21 mouse cellular contexts compared by ENCODE assay signal in genomic region chr19:6983621-6984020, GRCm38 (mm10). TPM values are rescaled to one million over a fixed set of nuclear protein-coding genes. Genes with fewer than 3 reads are reported as not detected.
DNase-seq lines count a peak whose midpoint lies in the region; ATAC-seq lines count a peak whose summit lies in the region.
"Had no signal": no experiment of that assay in that cellular context is flagged by ENCODE, and none has a peak within 500 bp of the region (broad histone marks: within the 10 kb centered on the region; RNA-seq: fewer than 3 reads in every experiment).

No protein-coding gene starts in this region.

- H3K4me2 ChIP-seq in forebrain, embryonic 14.5 days (ENCODE audit: low read length) = no peak overlapping the region
- no peak overlapping the region for H3K4me2 ChIP-seq in forebrain, embryonic 15.5 days (replicated peaks)
- H3K4me2 ChIP-seq: embryonic facial prominence, embryonic 12.5 days; heart, embryonic 11.5 days; heart, embryonic 15.5 days; hindbrain, embryonic 13.5 days had no signal

- no peak overlapping the region for H3K9ac ChIP-seq in forebrain, embryonic 14.5 days (ENCODE audit: low read length)
- no peak overlapping the region for H3K9ac ChIP-seq in forebrain, embryonic 15.5 days (replicated peaks)
- H3K9ac ChIP-seq: embryonic facial prominence, embryonic 12.5 days; forebrain, postnatal 0 days; heart, embryonic 15.5 days; hindbrain, embryonic 13.5 days had no signal

- no peaks in the 10 kb centered on the region for H3K9me3 ChIP-seq in forebrain, embryonic 14.5 days (replicated peaks; ENCODE audit: control insufficient read depth, low read length)
- H3K9me3 ChIP-seq in forebrain, embryonic 15.5 days = no peaks in the 10 kb centered on the region
- H3K9me3 ChIP-seq in embryonic facial prominence, embryonic 10.5 days = no peaks in the 10 kb centered on the region
- H3K9me3 ChIP-seq: embryonic facial prominence, embryonic 12.5 days; heart, embryonic 15.5 days; hindbrain, embryonic 13.5 days had no signal

- peaks cover 25% of the 10 kb centered on the region for H3K36me3 ChIP-seq in forebrain, embryonic 14.5 days (ENCODE audit: control insufficient read depth, insufficient read depth, low read length)
- H3K36me3 ChIP-seq in forebrain, embryonic 15.5 days = peaks cover 16% of the 10 kb centered on the region
- H3K36me3 ChIP-seq in embryonic facial prominence, embryonic 10.5 days (replicated peaks) = peaks cover 50% of the 10 kb centered on the region

- no peak overlapping the region for H3K4me3 ChIP-seq in forebrain, embryonic 14.5 days (ENCODE audit: low read depth, low read length)
- H3K4me3 ChIP-seq in forebrain, embryonic 15.5 days = no peak overlapping the region
- 0 out of 2 replicates have a peak overlapping the region, but pooled peaks have one; percentile 5 for H3K4me3 ChIP-seq in embryonic facial prominence, embryonic 10.5 days
- H3K4me3 ChIP-seq: embryonic facial prominence, embryonic 12.5 days; heart, adult 2 months; heart, embryonic 15.5 days; hindbrain, embryonic 13.5 days had no signal

- no peak overlapping the region for H3K27ac ChIP-seq in forebrain, embryonic 14.5 days (ENCODE audit: low read depth, low read length)
- no peak overlapping the region for H3K27ac ChIP-seq in forebrain, embryonic 15.5 days (replicated peaks)
- no peak overlapping the region for H3K27ac ChIP-seq in embryonic facial prominence, embryonic 10.5 days (replicated peaks)
- H3K27ac ChIP-seq: embryonic facial prominence, embryonic 12.5 days; heart, adult 2 months; heart, embryonic 15.5 days; hindbrain, embryonic 13.5 days; hindbrain, postnatal 0 days had no signal

- WGBS in forebrain, embryonic 14.5 days = 20% methylated on average over 5 of the region's 5 CpGs
- 12% methylated on average over 5 of the region's 5 CpGs for WGBS in forebrain, embryonic 15.5 days
- 82% methylated on average over 5 of the region's 5 CpGs for WGBS in embryonic facial prominence, embryonic 10.5 days

- H3K4me1 ChIP-seq in forebrain, embryonic 14.5 days (ENCODE audit: control insufficient read depth, insufficient read depth, low read length) = peaks cover 29% of the 10 kb centered on the region
- H3K4me1 ChIP-seq in forebrain, embryonic 15.5 days = peaks cover 41% of the 10 kb centered on the region
- H3K4me1 ChIP-seq in embryonic facial prominence, embryonic 10.5 days = peaks cover 48% of the 10 kb centered on the region

- H3K27me3 ChIP-seq in forebrain, embryonic 14.5 days (replicated peaks; ENCODE audit: control insufficient read depth, insufficient read depth, low read length) = no peaks in the 10 kb centered on the region
- H3K27me3 ChIP-seq in forebrain, embryonic 15.5 days = no peaks in the 10 kb centered on the region
- no peaks in the 10 kb centered on the region for H3K27me3 ChIP-seq in embryonic facial prominence, embryonic 10.5 days (replicated peaks; ENCODE audit: low read depth, poor library complexity, severe bottlenecking)
- H3K27me3 ChIP-seq: CH12.LX; embryonic facial prominence, embryonic 12.5 days; heart, embryonic 15.5 days; hindbrain, embryonic 13.5 days had no signal

- DNase-seq in embryo, embryonic 10 days (ENCODE audit: low spot score) = peak; percentile 20
- no peak for DNase-seq in embryo, embryonic 9.5 days (ENCODE audit: extremely low spot score)
- DNase-seq in forebrain, embryonic 14.5 days (ENCODE audit: low spot score) = peak; percentile 53
- no peak for DNase-seq in embryonic facial prominence, embryonic 10.5 days (ENCODE audit: low spot score)
- DNase-seq in adrenal gland, postnatal 10 days = no peak
- DNase-seq: adrenal gland, adult 2 months; adrenal gland, postnatal 36 days; cerebellum, adult 18-20 months; cerebellum, postnatal 14 days; forebrain, postnatal 0 days; gastrocnemius, postnatal 14 days; heart, adult 2 months; heart, postnatal 14 days; kidney, adult 11 months had no signal

- ATAC-seq in forebrain, embryonic 14.5 days = no peak
- ATAC-seq in forebrain, embryonic 15.5 days (replicated peaks) = no peak
- ATAC-seq: forebrain, postnatal 0 days; hindbrain, postnatal 0 days had no signal

RNA-seq across cellular contexts. Expression of gene Fkbp2, which starts 3.3 kb away (rescaled TPM):
- 80.1 and 80.4 TPM in 2 replicates for polyA plus RNA-seq in forebrain, embryonic 14.5 days (2014; fragmentation: Nextera tagmentation; extraction: Ambion mirVana)
- polyA plus RNA-seq in forebrain, embryonic 15.5 days (2015; fragmentation: Nextera tagmentation; extraction: Ambion mirVana) = 83.7 and 90.9 TPM in 2 replicates
- polyA plus RNA-seq in embryonic facial prominence, embryonic 10.5 days (2016; fragmentation: Nextera tagmentation; extraction: Ambion mirVana) = 100.0 and 101 TPM in 2 replicates
- 10 to 100 TPM; 70.7 to 71.4 TPM for total RNA-seq in adrenal gland, postnatal 10 days (2021)

RNA-seq across cellular contexts. Expression of gene Vegfb, which starts 3.8 kb away (rescaled TPM):
- polyA plus RNA-seq in forebrain, embryonic 14.5 days (2014; fragmentation: Nextera tagmentation; extraction: Ambion mirVana) = 24.5 and 28.4 TPM in 2 replicates
- 41.0 and 46.7 TPM in 2 replicates for polyA plus RNA-seq in forebrain, embryonic 15.5 days (2015; fragmentation: Nextera tagmentation; extraction: Ambion mirVana)
- polyA plus RNA-seq in embryonic facial prominence, embryonic 10.5 days (2016; fragmentation: Nextera tagmentation; extraction: Ambion mirVana) = 36.0 and 36.9 TPM in 2 replicates
- total RNA-seq in adrenal gland, postnatal 10 days (2021) = 100 to 1,000 TPM; 110 to 139 TPM

RNA-seq across cellular contexts. Expression of gene Plcb3, which starts 7.4 kb away (rescaled TPM):
- polyA plus RNA-seq in forebrain, embryonic 14.5 days (2014; fragmentation: Nextera tagmentation; extraction: Ambion mirVana) = 6.7 and 7.7 TPM in 2 replicates
- 11.2 and 11.5 TPM in 2 replicates for polyA plus RNA-seq in forebrain, embryonic 15.5 days (2015; fragmentation: Nextera tagmentation; extraction: Ambion mirVana)
- 32.8 and 37.0 TPM in 2 replicates for polyA plus RNA-seq in embryonic facial prominence, embryonic 10.5 days (2016; fragmentation: Nextera tagmentation; extraction: Ambion mirVana)
- 10 to 100 TPM; 45.7 to 63.5 TPM for total RNA-seq in adrenal gland, postnatal 10 days (2021)

RNA-seq across cellular contexts. Expression of gene Dnajc4, which starts 8.8 kb away (rescaled TPM):
- 22.5 and 25.2 TPM in 2 replicates for polyA plus RNA-seq in forebrain, embryonic 14.5 days (2014; fragmentation: Nextera tagmentation; extraction: Ambion mirVana)
- 20.3 and 22.8 TPM in 2 replicates for polyA plus RNA-seq in forebrain, embryonic 15.5 days (2015; fragmentation: Nextera tagmentation; extraction: Ambion mirVana)
- polyA plus RNA-seq in embryonic facial prominence, embryonic 10.5 days (2016; fragmentation: Nextera tagmentation; extraction: Ambion mirVana) = 18.1 and 18.2 TPM in 2 replicates
- 10 to 100 TPM; 46.0 to 58.5 TPM for total RNA-seq in adrenal gland, postnatal 10 days (2021)

RNA-seq across cellular contexts. Expression of gene Ppp1r14b, which starts 8.9 kb away (rescaled TPM):
- 180 and 194 TPM in 2 replicates for polyA plus RNA-seq in forebrain, embryonic 14.5 days (2014; fragmentation: Nextera tagmentation; extraction: Ambion mirVana)
- polyA plus RNA-seq in forebrain, embryonic 15.5 days (2015; fragmentation: Nextera tagmentation; extraction: Ambion mirVana) = 263 and 289 TPM in 2 replicates
- polyA plus RNA-seq in embryonic facial prominence, embryonic 10.5 days (2016; fragmentation: Nextera tagmentation; extraction: Ambion mirVana) = 217 and 235 TPM in 2 replicates
- total RNA-seq in adrenal gland, postnatal 10 days (2021) = 100 to 1,000 TPM; 289 to 333 TPM

Comparison
In these comparisons a context has a peak if more than half of its experiments do, and no peak if none do; other contexts are left out.
1. DNase-seq: peak in embryo, embryonic 10 days (single experiment) and forebrain, embryonic 14.5 days (single experiment); none in embryo, embryonic 9.5 days (single experiment), embryonic facial prominence, embryonic 10.5 days (single experiment) and adrenal gland, postnatal 10 days (single experiment).